Mouse (Mus musculus) CH12.LX (cell line): ENCODE data around the gene Traf5.

Experiments
- CTCF ChIP-seq, 2 experiments: IDR thresholded peaks in 1 of 2; conservative IDR thresholded peaks in 1 of 2; 2 replicates each; pipeline ENCODE4 v1.5.1; 2011 to 2012; ENCODE audit warnings: low read depth in 2 of 2, low read length in 2 of 2, improper control_type of control experiment in 1 of 2, inconsistent platforms in 1 of 2, mild to moderate bottlenecking in 1 of 2, moderate library complexity in 1 of 2
- MYC ChIP-seq: IDR thresholded peaks from 2 replicates; pipeline ENCODE4 v1.6.1; 2011; ENCODE audit warnings: low read depth, mild to moderate bottlenecking, improper control_type of control experiment, low read length
- SIN3A ChIP-seq: IDR thresholded peaks from 2 replicates; pipeline ENCODE4 v1.6.1; 2012; ENCODE audit warnings: low read length, improper control_type of control experiment, inconsistent platforms
- SMC3 ChIP-seq: IDR thresholded peaks from 2 replicates; pipeline ENCODE4 v1.6.1; 2011; ENCODE audit warnings: low read depth, low read length, improper control_type of control experiment
- TCF12 ChIP-seq: IDR thresholded peaks from 2 replicates; pipeline ENCODE4 v1.6.1; 2014; ENCODE audit warnings: low read depth, mild to moderate bottlenecking, inconsistent platforms, low read length, improper control_type of control experiment

DNA sequence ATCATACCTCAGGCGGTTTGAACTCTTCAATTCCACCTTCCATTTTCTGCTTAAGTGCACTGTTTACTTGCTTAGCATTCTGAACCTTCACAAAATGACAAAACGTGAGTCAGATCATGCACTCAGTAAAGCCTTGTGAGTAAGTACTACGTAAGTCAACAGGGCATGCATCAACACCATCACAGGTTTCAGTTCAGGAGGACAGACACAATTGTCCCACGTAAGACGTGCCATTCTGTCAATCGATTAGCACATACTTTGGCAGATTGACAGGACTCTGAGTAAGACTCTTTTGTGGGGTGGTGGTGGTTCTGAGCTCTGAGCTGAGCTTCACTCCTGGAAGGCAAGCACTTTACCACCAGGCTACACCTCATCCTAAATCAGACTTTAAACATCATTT is 23.9 kb upstream of the Traf5 start:
- no peak for TF ChIP-seq SMC3
- no peak for TF ChIP-seq TCF12
- no peak for TF ChIP-seq MYC
- no peak for TF ChIP-seq SIN3A
- TF ChIP-seq CTCF (conservative IDR thresholded peaks at IDR 0.05 in 1 of 2, IDR thresholded peaks at IDR 0.05 in 1 of 2; ENCODE audit: low read depth in 2 of 2, low read length in 2 of 2): no peak
